Mouse (Mus musculus): ENCODE data around the gene Mlycd. TPM values are rescaled to one million over a fixed set of nuclear protein-coding genes. Genes with fewer than 3 reads are reported as not detected.

Mlycd gene
- total RNA-seq, 2 experiments from 2014 or later: 27.1 to 28.1 TPM

GRCm38 (mm10) chr8:119452919-119453318 is 58.2 kb downstream of the Mlycd start:
- DNase-seq (ENCODE audit: low spot score in 2 of 2): no peak

- no peak for DNase-seq (ENCODE audit: low spot score in 2 of 2)
Measured at GRCm38 (mm10) chr8:119456045-119456444, 61.4 kb downstream of the Mlycd start.

- DNase-seq (ENCODE audit: low spot score in 2 of 2): no peak
Measured at GRCm38 (mm10) chr8:119459724-119460123, 65.0 kb downstream of the Mlycd start.

Other genes with a start within 250 kb of the Mlycd start
- gene Hsbp1, start 50.4 kb upstream of the Mlycd start, total RNA-seq (2021): 100 to 1,000 TPM; 325 TPM
- gene Osgin1, start 39.2 kb downstream of the Mlycd start, total RNA-seq (2021): under 1 TPM; 0.45 to 0.72 TPM
- 10 to 100 TPM; 72.8 to 99.1 TPM for gene Necab2, start 51.8 kb downstream of the Mlycd start, total RNA-seq (2021)
- gene Slc38a8, start 106.8 kb downstream of the Mlycd start, total RNA-seq (2021): under 1 TPM; 0.26 to 0.93 TPM
- gene Mbtps1, start 163.9 kb downstream of the Mlycd start, total RNA-seq (2021): 10 to 100 TPM; 61.9 to 65.5 TPM
- gene Hsdl1, start 180.3 kb downstream of the Mlycd start, total RNA-seq (2021): 10 to 100 TPM; 47.2 to 55.7 TPM
- gene Dnaaf1, start 180.4 kb downstream of the Mlycd start, total RNA-seq (2021): under 1 TPM; 0.19 to 0.21 TPM
- 10 to 100 TPM; 10.7 to 12.3 TPM for gene Taf1c, start 210.3 kb downstream of the Mlycd start, total RNA-seq (2021)
- gene Adad2, start 217.9 kb downstream of the Mlycd start, total RNA-seq (2021): under 1 TPM; 0.37 to 0.45 TPM
- gene Kcng4, start 240.8 kb downstream of the Mlycd start, total RNA-seq (2021): 1 to 10 TPM; 2.1 to 2.9 TPM